Mouse (Mus musculus) cerebellum, adult 2 months (tissue): ENCODE measurements around the gene Stx2.

Experiments used
- CTCF ChIP-seq: fragments of 200-500 bp; IDR thresholded peaks from 2 replicates; pipeline ENCODE4 v1.5.1; 2011; ENCODE audit warnings: low read depth, mild to moderate bottlenecking, control low read depth, low read length, moderate library complexity, borderline replicate concordance; ENCODE audit not compliant: insufficient read depth
- POLR2A ChIP-seq: fragments of 200-500 bp; IDR thresholded peaks from 2 replicates; pipeline ENCODE4 v1.6.1; 2011; ENCODE audit warnings: low read length, control low read depth, borderline replicate concordance; ENCODE audit not compliant: insufficient read depth

DNA sequence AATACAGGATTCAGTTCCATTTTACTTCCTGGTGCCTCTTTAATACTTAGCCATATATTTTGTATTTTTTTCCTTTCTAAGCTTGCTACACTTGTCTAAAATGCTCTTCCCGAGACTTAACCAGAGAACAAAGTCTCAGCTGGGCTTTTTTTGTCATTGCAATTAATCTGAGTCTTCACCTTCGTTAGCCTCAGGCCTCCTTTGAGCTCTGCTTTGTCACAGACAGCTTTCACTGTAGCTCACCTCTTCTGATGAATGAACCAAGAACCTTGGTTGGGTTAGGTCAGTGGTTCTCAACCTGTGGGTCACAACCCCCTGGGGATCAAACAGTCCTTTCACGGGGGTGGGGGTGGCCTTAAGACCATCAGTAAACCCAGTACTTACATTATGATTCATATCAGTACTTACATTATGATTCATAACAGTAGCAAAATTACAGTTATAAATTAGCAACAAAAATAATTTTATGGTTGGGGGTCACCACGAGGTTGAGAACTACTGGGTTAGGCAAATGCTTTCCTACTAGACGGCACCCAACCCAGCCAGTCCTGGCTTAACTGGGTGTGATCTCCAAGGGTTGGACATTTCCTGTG lies 20.9 kb upstream of the Stx2 start:
- no peak for TF ChIP-seq CTCF
- no peak for TF ChIP-seq POLR2A
